Mouse (Mus musculus) hematopoietic stem cell, adult 5-6 weeks (primary cell): ENCODE measurements around the gene Zscan22. TPM values are rescaled to one million over a fixed set of nuclear protein-coding genes. Genes with fewer than 3 reads are reported as not detected.
"Not testable (repeated sequence)": the region's sequence is repeated elsewhere in the genome, so short reads cannot be mapped to it uniquely, and the experiment has no call there.

ENCODE experiments used
- ATAC-seq, 2 experiments: fragments of 125-278 bp in 1 of 2; replicated peaks in 1 of 2; 2 replicates each; pipeline ENCODE4 v1.8.0; 2016 to 2017; ENCODE audit warnings: inconsistent platforms in 2 of 2, mild to moderate bottlenecking in 2 of 2, moderate number of reproducible peaks in 2 of 2, low read depth in 1 of 2, moderate TSS enrichment in 1 of 2; ENCODE audit not compliant: low FRiP score in 2 of 2, poor library complexity in 2 of 2, severe bottlenecking in 2 of 2, insufficient read depth in 1 of 2, low TSS enrichment in 1 of 2
- total RNA-seq: library from RNA; stranded (forward); fragments of 172-1452, 232-1000 nt; gene quantifications from 2 replicates; pipeline ENCODE4 v1.2.3, GENCODE M21; 2017

The Zscan22 gene
- 4.1 and 5.8 TPM in 2 replicates for total RNA-seq

DNA sequence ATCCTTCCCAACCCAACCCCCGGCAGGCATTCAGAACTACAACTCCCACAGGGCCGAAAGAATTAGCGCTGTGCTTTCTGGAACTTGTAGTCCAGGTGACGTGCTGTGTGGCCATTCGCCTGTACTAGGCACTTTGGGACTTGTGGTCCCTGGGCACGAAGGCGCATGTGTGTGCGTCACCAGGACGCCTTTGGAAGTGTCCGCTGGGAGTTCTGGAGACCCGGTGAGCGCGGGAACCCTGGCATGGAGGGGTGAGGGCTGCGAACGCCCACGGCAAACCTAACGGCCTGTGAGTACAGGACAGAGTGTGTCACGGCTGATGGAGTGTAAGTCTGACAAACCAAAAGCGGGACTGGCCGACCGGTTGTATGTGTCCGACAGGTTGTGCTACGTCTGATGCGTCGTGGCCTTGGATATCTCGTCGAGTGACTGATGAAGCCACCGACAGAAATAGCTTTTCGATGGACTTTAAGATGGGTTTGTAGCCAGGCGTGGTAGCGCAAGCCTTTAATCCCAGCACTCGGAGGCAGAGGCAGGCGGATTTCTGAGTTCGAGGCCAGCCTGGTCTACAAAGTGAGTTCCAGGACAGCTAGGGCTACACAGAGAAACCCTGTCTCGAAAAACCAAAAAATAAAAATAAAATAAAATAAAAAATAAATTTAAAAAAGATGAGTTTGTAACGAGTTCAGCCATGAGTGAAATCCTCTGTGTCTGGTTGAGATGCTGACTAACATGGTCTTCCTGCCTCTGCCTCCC lies at the start of gene Zscan22:
Gene Zscan22 (plus strand): TSS at position 161 of the 756 bp plus-strand sequence.
- ATAC-seq, result peak; percentile 100

DNA sequence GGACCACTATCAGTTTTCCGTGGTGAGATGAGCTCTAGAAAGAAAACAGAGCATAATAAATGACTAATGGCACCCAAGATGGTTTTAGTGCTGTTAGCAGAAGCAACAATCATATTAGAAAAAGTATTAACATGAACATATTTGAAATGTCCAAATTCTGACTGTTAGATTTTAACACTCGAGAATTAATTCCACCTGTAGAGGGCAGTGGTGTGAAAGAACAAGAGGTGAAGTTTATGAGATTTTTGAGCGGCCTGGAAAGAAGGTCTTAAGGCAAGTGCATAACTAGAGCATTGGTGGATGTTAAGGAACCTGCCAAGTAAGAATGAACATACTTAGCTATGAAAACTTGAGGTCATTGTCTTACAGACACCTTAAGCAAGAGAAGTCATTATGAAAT lies 23.3 kb upstream of the Zscan22 start:
- ATAC-seq, result no peak; a peak in 1 of 4 replicates

DNA sequence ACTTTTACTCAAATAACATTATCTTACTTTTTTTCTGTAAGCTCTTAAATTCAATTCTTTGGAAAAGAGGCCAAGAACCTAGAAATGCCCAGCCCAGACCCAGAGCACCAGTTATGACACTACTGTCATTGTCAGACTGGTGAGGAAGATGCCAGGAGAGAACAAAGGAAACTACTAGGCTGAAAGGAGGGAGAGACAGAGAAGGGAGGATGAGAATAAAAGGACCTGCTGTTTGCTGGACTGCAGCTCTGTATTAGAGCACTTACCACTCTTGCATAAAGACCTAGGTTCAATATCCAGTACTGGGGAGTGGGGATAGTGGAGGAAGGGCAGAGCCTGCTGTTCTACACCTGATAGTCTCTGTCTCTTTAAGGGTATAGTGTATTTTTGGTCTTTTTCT lies 17.6 kb upstream of the Zscan22 start:
- no peak for ATAC-seq

DNA sequence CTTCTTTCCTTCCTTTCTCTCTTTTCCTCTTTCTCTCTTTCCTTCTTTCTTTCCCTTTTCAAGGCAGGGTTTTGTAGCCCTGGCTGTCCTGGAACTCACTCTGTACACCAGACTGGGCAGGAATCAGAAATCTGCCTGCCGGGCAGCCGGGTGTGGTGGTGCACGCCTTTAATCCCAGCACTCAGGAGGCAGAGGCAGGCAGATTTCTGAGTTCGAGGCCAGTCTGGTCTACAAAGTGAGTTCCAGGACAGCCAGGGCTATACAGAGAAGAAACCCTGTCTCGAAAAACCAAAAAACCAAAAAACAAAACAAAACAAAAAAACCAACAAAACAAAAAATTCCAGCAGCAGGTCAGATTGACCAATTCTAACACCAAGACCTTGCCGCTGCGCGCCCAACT lies 17.1 kb upstream of the Zscan22 start:
- not testable (repeated sequence) for ATAC-seq

DNA sequence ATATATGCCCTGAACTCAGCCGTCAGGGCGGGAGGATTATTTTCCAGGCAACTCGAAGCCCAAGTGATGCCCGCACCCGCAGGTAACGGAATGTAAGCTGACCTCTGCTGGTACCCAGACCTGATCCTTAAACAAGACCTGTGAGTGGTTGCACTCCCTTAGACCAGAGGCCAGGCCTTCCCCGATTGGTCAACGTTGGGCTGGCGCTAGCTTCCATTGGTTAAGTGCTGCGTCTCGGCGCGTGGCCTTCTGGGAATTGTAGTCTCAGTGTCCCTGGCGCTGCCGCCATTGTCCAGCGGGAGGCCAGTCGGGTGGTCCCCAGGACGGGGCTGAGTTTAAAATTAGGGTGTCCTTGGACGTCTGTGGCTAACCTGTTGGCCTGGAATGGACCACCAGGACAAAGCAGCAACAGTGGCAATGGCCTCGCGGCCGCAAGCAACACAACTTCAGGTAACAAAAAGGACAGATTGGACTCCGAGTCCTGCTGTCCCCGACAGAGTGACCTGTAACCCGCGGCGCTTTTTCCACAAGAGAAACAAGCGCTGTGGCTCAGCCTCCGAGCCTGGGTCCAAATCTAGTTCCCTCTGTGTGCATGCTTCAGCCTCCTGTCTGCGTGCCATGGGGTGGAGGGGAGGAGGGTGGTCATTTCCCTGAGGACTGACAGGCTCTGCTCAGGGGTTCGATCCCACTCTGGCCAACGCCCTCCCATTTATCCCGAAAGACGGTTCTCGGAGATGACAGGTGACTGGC lies 16.5 kb upstream of the Zscan22 start, which contains the start of gene Zfp128:
Gene Zfp128 (plus strand): TSS at position 267 of the 750 bp plus-strand sequence.
- ATAC-seq, result peak; percentile 100

DNA sequence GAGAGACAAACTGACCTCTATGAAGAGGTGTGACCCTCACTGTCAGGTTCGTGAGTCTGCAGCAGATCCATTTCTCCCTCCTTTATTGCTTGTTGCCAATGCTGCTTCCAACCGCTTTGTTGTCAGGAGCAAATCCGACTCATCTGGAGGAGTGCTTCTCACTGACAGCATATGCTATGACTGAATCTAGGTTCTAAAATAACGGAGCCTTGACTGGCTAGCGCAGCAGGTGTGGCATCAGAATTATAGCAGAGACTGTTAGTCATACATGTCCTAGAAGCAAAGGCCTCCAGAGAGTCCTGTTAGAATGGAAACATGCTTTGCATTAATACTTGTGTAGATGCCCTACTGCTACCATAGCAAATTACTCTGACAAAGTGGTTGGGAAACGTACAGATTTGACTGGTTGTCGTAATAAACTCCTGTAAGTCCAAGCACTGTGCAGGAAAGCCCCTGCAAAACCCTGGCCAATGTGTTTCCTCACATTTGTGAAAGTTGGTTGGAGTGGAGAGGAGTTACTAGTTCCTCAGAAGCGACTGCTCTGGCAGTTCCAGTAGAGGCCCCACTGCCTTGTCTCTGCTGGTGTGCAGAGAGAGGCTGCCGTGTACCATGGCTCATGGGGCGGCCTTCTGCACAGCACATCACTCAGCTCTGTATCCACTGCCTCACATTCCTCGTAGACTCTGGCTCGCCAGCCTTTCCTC lies 10.9 kb upstream of the Zscan22 start:
- no peak for ATAC-seq

DNA sequence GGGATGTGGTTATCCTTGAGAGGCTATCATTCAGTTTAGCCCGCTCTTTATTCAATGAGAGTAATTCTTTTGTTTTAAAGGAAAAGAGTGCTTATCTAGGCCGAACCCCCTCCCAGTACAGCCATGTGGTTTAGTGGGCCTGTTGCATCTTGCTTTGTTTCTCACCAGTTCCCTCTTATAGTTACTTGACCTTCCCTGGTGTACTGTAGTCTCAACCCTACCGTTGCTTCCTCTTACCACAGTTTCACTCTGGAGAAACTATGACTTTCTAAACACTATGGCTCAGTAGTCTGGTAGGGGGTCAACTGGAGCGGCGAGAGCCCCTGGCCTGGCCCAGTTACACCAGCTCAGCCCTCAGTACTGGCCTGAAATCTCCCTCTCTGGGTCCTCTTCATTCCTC lies 10.0 kb upstream of the Zscan22 start:
- no peak for ATAC-seq

DNA sequence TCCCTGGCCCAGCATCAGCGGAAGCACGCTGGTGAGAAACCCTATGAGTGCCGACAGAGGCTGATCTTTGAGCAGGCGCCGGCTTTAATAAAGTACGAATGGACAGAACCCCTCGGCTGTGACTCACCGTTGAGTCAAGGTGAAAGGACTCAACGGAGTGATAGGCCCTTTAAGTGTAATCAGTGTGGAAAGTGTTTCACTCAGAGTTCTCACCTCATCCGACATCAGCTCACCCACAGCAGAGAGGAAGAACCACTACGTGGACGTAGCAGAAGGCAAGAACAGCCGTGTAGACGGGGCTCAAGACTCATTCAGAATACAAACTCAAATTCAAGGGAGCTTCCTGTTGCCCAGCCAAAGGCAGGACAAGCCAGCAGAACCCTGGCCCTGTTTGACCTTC lies 6.7 kb upstream of the Zscan22 start:
- no peak for ATAC-seq

DNA sequence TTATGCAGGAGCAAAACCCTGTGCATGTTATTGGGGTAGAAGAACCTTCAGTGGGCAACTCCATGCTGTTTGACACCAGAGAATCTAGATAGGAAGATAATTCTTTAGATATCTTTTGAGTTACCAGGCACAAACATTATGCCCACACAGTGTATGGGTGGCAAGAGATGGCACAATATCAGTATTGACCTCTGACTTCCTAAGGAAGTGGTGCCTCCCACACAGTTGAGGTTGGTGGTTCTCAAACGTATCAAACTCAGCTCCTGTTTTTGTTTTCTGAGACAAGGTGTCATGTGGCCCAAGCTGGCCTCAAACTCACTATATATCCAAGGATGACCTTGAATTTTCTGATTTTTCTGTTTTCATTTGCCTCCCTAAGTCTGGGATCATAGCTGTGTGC lies 6.3 kb upstream of the Zscan22 start:
- ATAC-seq, result no peak

DNA sequence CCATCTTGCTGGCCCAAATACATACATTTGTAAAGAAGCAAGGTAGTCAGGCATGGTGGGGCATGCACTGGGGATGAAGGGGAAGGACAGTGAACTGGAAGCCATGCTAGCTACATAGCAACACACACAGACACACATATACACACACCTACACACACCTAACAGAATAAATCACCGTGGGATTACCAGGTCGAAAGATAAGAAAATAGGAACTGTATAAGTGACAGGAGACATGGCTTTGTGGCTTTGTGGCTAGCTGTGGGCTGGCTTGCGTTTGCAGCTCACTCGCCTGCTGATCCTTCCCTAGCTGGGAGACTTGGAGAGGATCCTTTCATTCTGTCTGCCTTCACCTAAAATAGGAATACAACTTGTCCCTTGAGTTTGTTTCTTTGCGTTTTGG lies 3.9 kb downstream of the Zscan22 start:
- no peak for ATAC-seq

DNA sequence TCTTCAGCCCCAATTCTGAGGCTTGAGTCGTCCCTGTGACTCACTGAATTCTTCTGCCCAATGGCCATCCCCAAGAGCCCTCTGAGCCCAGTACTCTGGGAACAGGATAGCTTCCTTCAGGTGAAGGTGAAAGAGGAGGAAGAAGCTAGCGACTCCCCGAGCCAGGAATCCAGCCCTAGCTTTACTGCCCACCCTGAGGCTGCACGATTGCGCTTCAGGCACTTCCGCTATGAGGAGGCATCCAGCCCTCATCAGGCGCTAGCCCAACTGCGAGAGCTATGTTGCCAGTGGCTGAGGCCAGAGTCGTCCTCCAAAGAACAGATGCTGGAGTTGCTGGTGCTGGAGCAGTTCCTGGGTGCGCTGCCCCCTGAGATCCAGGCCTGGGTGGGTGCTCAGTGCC lies 6.0 kb downstream of the Zscan22 start:
- ATAC-seq, result peak; percentile 92

DNA sequence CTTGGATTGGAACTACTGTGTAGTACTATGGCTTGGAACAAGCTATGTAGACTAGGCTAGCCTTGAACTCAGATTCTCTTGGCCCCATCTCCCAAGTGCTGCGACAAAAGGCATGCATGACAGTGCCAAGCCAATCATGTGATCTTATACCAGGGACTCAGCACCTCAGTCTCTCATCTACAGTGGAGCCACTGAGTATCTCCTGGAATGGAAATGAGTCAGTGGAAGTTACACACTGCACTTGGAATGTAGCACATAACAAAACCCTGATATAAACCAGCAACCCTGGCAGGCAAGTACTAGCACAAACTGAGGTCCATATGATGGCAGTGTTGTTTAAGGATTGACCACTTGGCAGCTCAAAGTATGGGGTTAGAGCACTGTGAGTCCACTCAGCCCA lies 7.5 kb downstream of the Zscan22 start:
- ATAC-seq, result no peak

DNA sequence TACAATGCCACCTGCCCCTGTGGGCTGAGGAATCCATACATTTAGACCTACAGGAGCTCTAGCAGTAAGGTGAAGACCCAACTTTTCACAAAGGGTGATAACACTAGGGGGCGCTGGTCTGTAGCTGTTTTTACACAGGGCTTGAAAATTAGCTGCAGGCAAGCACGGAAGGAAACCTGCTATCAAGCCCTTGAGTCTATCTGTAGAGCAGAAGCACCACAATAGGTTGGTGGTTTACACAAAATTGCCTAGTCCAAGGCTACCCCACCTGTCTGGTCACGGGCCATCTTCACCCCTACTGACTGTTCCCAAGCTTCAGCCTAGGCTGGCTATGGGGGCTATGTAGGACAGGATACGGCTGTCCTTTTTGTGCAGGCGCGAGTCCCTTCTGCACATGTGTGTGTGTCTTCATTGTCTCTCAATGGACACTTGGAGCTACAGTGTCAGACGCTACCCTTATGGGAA lies 11.9 kb downstream of the Zscan22 start:
- peak; percentile 75 to 78 for ATAC-seq

DNA sequence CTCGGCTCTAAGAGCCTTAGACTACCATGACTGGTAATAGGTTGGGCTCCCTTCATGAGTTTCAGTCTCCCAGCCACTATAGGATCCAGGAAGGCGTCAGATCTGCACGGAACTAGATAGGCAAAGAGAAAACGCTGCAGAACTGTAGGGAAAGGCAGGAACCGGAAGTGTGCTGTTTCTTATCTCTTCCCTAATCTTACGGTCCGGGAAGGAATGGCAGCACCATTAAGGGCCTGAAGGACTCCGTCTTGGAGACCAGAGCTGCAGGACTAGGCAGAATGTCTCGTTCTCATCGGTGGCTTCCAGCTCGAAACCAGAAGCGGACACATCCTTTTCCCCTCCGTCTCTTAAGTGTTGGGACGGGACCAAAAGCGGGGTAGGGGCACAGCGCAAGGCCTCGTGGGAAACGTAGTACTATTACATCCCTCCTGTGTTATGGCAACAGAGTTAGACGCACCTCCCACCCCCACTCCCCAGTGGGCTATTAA lies 12.6 kb downstream of the Zscan22 start:
- peak; percentile 68 to 73 for ATAC-seq

DNA sequence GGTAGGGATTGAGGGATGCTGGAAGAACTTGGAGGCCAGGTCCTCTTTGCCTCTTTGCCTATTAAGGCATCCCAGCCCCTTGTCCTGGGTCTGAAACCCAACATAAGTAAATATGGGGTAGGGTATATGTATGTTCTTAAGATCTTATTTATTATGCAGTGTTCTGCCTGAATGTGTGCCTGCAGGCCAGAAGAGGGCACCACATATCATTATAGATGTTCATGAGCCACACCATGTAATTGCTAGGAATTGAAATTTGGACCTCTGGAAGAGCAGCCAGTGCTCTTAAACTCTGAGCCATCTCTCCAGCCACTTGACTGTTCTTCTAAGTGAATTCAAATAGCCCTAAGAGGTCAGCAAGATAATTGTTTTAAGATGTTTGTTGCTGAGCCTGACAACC lies 15.9 kb downstream of the Zscan22 start:
- no peak for ATAC-seq

DNA sequence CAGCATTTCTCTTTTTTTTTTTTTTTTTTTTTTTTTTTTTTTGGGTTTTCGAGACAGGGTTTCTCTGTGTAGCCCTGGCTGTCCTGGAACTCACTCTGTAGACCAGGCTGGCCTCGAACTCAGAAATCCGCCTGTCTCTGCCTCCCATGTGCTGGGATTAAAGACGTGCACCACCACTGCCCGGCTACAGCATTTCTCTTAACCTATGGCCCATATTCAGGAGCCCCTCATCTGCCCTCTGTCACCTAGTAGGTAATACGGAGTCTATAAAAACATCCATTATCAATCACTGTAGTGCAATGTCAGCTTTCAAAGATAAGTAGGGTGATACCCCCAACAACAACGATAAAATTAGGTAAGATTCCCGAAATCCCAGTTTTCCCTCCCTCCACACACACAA lies 22.9 kb downstream of the Zscan22 start:
- ATAC-seq, result not testable (repeated sequence)

DNA sequence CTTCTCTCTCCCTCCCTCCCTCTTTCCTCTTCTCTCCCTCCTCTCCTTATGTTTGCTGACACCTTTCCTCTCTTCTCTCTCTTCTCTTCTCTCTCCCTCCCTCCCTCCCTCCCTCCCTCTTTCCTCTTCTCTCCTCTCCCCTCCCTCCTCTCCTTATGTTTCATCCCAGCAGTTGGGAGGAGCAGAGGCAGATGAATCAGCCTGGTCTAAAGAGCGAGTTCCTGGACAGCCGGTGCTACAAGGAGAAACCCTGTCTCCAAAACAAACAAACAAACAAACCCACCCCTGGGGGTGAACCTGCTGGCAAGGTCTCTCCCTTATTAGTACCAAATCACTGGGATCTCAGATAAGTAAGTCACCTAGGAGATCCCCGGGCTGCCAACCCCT lies 23.7 kb downstream of the Zscan22 start:
- ATAC-seq, result no peak
